ENCODE assay signal across 9 mouse cellular contexts in the genomic region with DNA sequence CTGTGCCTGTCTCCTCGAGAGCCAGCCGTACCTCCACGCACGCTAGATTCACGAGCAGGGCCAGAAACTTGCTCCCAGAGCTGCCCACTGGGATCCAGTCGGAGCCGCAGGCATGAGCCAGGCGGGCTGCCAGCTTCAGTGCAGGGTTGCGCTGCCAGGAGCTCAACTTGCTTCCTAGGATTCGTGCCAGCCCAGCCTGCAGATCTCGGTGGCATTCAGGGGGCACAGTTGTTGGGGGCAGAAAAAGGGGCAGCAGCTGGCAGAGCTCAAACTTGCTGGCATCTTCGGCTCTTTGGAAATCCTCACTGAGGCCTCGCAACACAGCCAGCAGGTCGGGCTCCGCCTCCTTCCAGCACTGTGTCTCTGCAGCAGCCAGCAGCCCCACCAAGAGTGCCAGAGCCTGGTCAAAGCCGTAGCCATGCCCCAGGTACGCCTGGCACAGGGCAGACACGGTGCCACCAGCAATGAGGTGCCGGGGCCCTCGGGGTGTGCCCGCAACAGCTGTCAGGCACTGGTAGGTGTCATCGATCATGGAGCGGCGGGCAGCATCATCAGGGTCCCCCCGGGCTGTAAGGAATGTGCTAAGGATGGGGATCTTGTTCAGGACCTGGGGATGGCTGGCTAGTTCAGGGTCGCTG. TPM values are rescaled to one million over a fixed set of nuclear protein-coding genes. Genes with fewer than 3 reads are reported as not detected.
DNase-seq lines count a peak whose midpoint lies in the region; ATAC-seq and TF ChIP-seq lines count a peak whose summit lies in the region.
"Had no signal": no experiment of that assay in that cellular context is flagged by ENCODE, and none has a peak within 500 bp of the region (broad histone marks: within the 10 kb centered on the region; RNA-seq: fewer than 3 reads in every experiment).

No protein-coding gene starts in this region.

- H3K4me3 ChIP-seq in embryonic facial prominence, embryonic 15.5 days (replicated peaks) = no peak overlapping the region
- H3K4me3 ChIP-seq in layer of hippocampus, adult 2 months = peak overlapping the region; percentile 72

- TF ChIP-seq CTCF in layer of hippocampus, adult 2 months (conservative IDR thresholded peaks at IDR 0.05) = no peak

- H3K27ac ChIP-seq in embryonic facial prominence, embryonic 15.5 days (replicated peaks) = peak overlapping the region; percentile 60
- peak overlapping the region; percentile 97 for H3K27ac ChIP-seq in layer of hippocampus, adult 2 months

- peaks cover 50% of the 10 kb centered on the region for H3K4me1 ChIP-seq in embryonic facial prominence, embryonic 15.5 days

- peaks cover 42% of the 10 kb centered on the region for H3K36me3 ChIP-seq in embryonic facial prominence, embryonic 15.5 days

- H3K9me3 ChIP-seq in embryonic facial prominence, embryonic 15.5 days (replicated peaks) = no peaks in the 10 kb centered on the region

- ATAC-seq in frontal cortex, adult (ENCODE audit: low TSS enrichment) = no peak
- no peak for ATAC-seq in embryonic facial prominence, embryonic 15.5 days (ENCODE audit: insufficient number of reproducible peaks, low FRiP score, low TSS enrichment, low read depth)

- no peak overlapping the region for H3K9ac ChIP-seq in embryonic facial prominence, embryonic 15.5 days

- H3K4me2 ChIP-seq in embryonic facial prominence, embryonic 15.5 days (replicated peaks) = peak overlapping the region; percentile 29

- H3K27me3 ChIP-seq in embryonic facial prominence, embryonic 15.5 days = no peaks in the 10 kb centered on the region

- 66% methylated on average over 26 of the region's 26 CpGs for WGBS in embryonic facial prominence, embryonic 15.5 days

- peak; percentile 68 to 73 for DNase-seq in frontal cortex, postnatal 10 days (ENCODE audit: low spot score in 2 of 2)
- peak; percentile 21 for DNase-seq in MN1 (ENCODE audit: low spot score)
- peak; percentile 66 to 69 for DNase-seq in layer of hippocampus, adult 2 months (ENCODE audit: low spot score in 2 of 2)
- peak; percentile 73 for DNase-seq in right cerebral cortex, postnatal 25 days
- DNase-seq in embryo, embryonic 9.5 days (ENCODE audit: extremely low spot score) = no peak
- DNase-seq in spleen, postnatal 36 days (ENCODE audit: low spot score in 2 of 2) = no peak

RNA-seq across cellular contexts. Expression of a gene that starts 3.1 kb away (rescaled TPM):
- 31.6 and 33.4 TPM in 2 replicates for polyA plus RNA-seq in embryonic facial prominence, embryonic 15.5 days (2015; fragmentation: Nextera tagmentation; extraction: Ambion mirVana)
- 1,000 to 10,000 TPM; 1,998 to 2,007 TPM for total RNA-seq in layer of hippocampus, adult 2 months (2021)

RNA-seq across cellular contexts. Expression of a gene that starts 3.2 kb away (rescaled TPM):
- 17.6 and 22.7 TPM in 2 replicates for polyA plus RNA-seq in embryonic facial prominence, embryonic 15.5 days (2015; fragmentation: Nextera tagmentation; extraction: Ambion mirVana)
- 10 to 100 TPM; 68.7 to 72.4 TPM for total RNA-seq in layer of hippocampus, adult 2 months (2021)

RNA-seq across cellular contexts. Expression of a gene that starts 14.1 kb away (rescaled TPM):
- 0.60 and 1.1 TPM in 2 replicates for polyA plus RNA-seq in embryonic facial prominence, embryonic 15.5 days (2015; fragmentation: Nextera tagmentation; extraction: Ambion mirVana)
- under 1 TPM in 1 of 2 experiments, not detected in 1; 0.18 TPM for total RNA-seq in layer of hippocampus, adult 2 months (2021)
- total RNA-seq: layer of hippocampus, postnatal 25 days had no signal

Comparison
In these comparisons a context has a peak if more than half of its experiments do, and no peak if none do; other contexts are left out.
1. DNase-seq: peak in frontal cortex, postnatal 10 days (2 of 2), MN1 (single experiment), layer of hippocampus, adult 2 months (2 of 2) and right cerebral cortex, postnatal 25 days (single experiment); none in embryo, embryonic 9.5 days (single experiment) and spleen, postnatal 36 days (0 of 2).